18 mouse cellular contexts compared by ENCODE assay signal in the genomic region with DNA sequence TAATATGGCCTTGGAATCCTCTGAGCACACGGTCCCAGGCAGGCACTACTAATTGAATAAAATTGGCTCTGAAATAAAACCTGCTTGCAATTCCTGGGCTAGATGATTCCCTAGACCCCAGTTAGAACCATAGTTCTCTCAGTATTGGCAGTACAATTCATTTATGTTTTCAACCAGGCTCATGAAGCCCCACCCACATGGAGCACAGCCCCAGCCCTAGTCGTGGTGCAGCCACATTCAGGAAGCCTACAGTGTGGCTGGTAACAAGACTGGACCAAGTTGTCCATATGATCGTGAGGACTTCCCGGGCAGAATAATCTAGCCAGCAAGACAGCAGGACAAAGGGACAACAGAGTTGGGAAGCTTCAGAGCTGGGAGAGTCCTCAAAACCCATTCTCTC.
DNase-seq lines count a peak whose midpoint lies in the region; TF ChIP-seq lines count a peak whose summit lies in the region.
"Had no signal": no experiment of that assay in that cellular context is flagged by ENCODE, and none has a peak within 500 bp of the region (broad histone marks: within the 10 kb centered on the region; RNA-seq: fewer than 3 reads in every experiment).

No protein-coding gene starts in this region.

- no peak for DNase-seq in kidney, adult 2 months
- no peak for DNase-seq in kidney, adult 9 months
- peak; percentile 37 for DNase-seq in testis, postnatal 10 days (ENCODE audit: low spot score)
- DNase-seq in testis, postnatal 14 days (ENCODE audit: low spot score): no peak
- peak; percentile 14 to 20 for DNase-seq in kidney, postnatal 4 days
- no peak for DNase-seq in layer of hippocampus, adult 11-12 months (ENCODE audit: low spot score)
- no peak for DNase-seq in left cerebral cortex, adult 18-20 months (ENCODE audit: low spot score in 2 of 2)
- DNase-seq: adrenal gland, adult 8-10 months; cerebellum, adult 11-12 months; cerebellum, postnatal 36 days; gastrocnemius, postnatal 14 days; liver; lung, adult 18-20 months; thymus, postnatal 4 days had no signal

- no peaks in the 10 kb centered on the region for H3K27me3 ChIP-seq in kidney, adult 2 months (replicated peaks; ENCODE audit: control insufficient read depth, insufficient read depth, low read length)
- H3K27me3 ChIP-seq: embryonic facial prominence, embryonic 13.5 days; midbrain, embryonic 15.5 days; neural tube, embryonic 12.5 days had no signal

- no peak overlapping the region for H3K4me3 ChIP-seq in kidney, adult 2 months (ENCODE audit: insufficient read depth, low read depth, low read length)
- H3K4me3 ChIP-seq: embryonic facial prominence, embryonic 13.5 days; midbrain, embryonic 15.5 days; neural tube, embryonic 12.5 days had no signal

- TF ChIP-seq CTCF in kidney, adult 2 months (conservative IDR thresholded peaks at IDR 0.05; ENCODE audit: insufficient read depth, insufficient read length, low read depth, low read length): no peak

- H3K4me1 ChIP-seq in kidney, adult 2 months (ENCODE audit: control insufficient read depth, insufficient read depth, low read length): peaks cover 40% of the 10 kb centered on the region

- H3K27ac ChIP-seq in kidney, adult 2 months (ENCODE audit: insufficient read depth, low read depth, low read length): peak overlapping the region; percentile 87
- H3K27ac ChIP-seq: embryonic facial prominence, embryonic 13.5 days; midbrain, embryonic 15.5 days; neural tube, embryonic 12.5 days had no signal

- TF ChIP-seq POLR2A in kidney, adult 2 months (IDR thresholded peaks at IDR 0.05; ENCODE audit: low read depth, low read length): no peak

- no peaks in the 10 kb centered on the region for H3K36me3 ChIP-seq in kidney, adult 2 months (ENCODE audit: control insufficient read depth, insufficient read depth, low read length)
- H3K36me3 ChIP-seq: embryonic facial prominence, embryonic 13.5 days; G1E; midbrain, embryonic 15.5 days; neural tube, embryonic 12.5 days had no signal

- 50% methylated on average over 4 of the region's 4 CpGs for WGBS in kidney, adult 2 months

Comparison
In these comparisons a context has a peak if more than half of its experiments do, and no peak if none do; other contexts are left out.
1. DNase-seq: peak in testis, postnatal 10 days (single experiment) and kidney, postnatal 4 days (2 of 2); none in kidney, adult 2 months (single experiment), kidney, adult 9 months (single experiment), testis, postnatal 14 days (single experiment), layer of hippocampus, adult 11-12 months (single experiment) and left cerebral cortex, adult 18-20 months (0 of 2).